29 mouse cellular contexts compared by ENCODE assay signal in genomic region chr9:80275053-80275771, GRCm38 (mm10).
DNase-seq lines count a peak whose midpoint lies in the region; ATAC-seq and TF ChIP-seq lines count a peak whose summit lies in the region.
"Had no signal": no experiment of that assay in that cellular context is flagged by ENCODE, and none has a peak within 500 bp of the region (broad histone marks: within the 10 kb centered on the region; RNA-seq: fewer than 3 reads in every experiment).

No protein-coding gene starts in this region.

- H3K4me3 ChIP-seq in lung, embryonic 14.5 days (ENCODE audit: low read depth, low read length) = no peak overlapping the region
- H3K4me3 ChIP-seq in midbrain, embryonic 11.5 days (ENCODE audit: low read depth, low read length) = no peak overlapping the region
- no peak overlapping the region for H3K4me3 ChIP-seq in midbrain, embryonic 14.5 days (replicated peaks; ENCODE audit: low read depth, low read length)
- no peak overlapping the region for H3K4me3 ChIP-seq in intestine, embryonic 16.5 days (ENCODE audit: low read length)
- H3K4me3 ChIP-seq: embryonic facial prominence, embryonic 12.5 days; gastrocnemius, adult 2 months; limb, embryonic 15.5 days; liver, embryonic 13.5 days; midbrain, embryonic 15.5 days had no signal

- intact Hi-C loops in heart, postnatal 10 days (cut with DNase I) = no loop called here
- intact Hi-C loops in heart, postnatal 36 days (cut with DNase I) = no loop called here

- H3K27ac ChIP-seq in lung, embryonic 14.5 days (ENCODE audit: low read depth) = peak overlapping the region; percentile 71
- H3K27ac ChIP-seq in midbrain, embryonic 11.5 days (ENCODE audit: low read depth, low read length) = no peak overlapping the region
- H3K27ac ChIP-seq in midbrain, embryonic 14.5 days (replicated peaks; ENCODE audit: low read depth, low read length) = no peak overlapping the region
- peak overlapping the region; percentile 48; the same call in 1 of the 2 replicates for H3K27ac ChIP-seq in intestine, embryonic 16.5 days (ENCODE audit: low read length)
- H3K27ac ChIP-seq: embryonic facial prominence, embryonic 12.5 days; gastrocnemius, adult 2 months; hindbrain, embryonic 14.5 days; kidney, postnatal 0 days; limb, embryonic 15.5 days; liver, embryonic 13.5 days; macrophage; midbrain, embryonic 15.5 days had no signal

- H3K9ac ChIP-seq in lung, embryonic 14.5 days = no peak overlapping the region
- no peak overlapping the region for H3K9ac ChIP-seq in midbrain, embryonic 11.5 days (ENCODE audit: low read length)
- H3K9ac ChIP-seq in midbrain, embryonic 14.5 days (replicated peaks; ENCODE audit: low read length) = no peak overlapping the region
- H3K9ac ChIP-seq in intestine, embryonic 16.5 days (ENCODE audit: low read depth, low read length) = no peak overlapping the region
- H3K9ac ChIP-seq: embryonic facial prominence, embryonic 12.5 days; hindbrain, embryonic 14.5 days; limb, embryonic 15.5 days; liver, embryonic 13.5 days; midbrain, embryonic 15.5 days had no signal

- 0 out of 2 replicates have a peak, but pooled peaks cover 6% of the 10 kb centered on the region for H3K36me3 ChIP-seq in lung, embryonic 14.5 days (ENCODE audit: insufficient read depth)
- no peaks in the 10 kb centered on the region for H3K36me3 ChIP-seq in midbrain, embryonic 11.5 days (ENCODE audit: control insufficient read depth, insufficient read depth, low read length)
- no peaks in the 10 kb centered on the region for H3K36me3 ChIP-seq in midbrain, embryonic 14.5 days (ENCODE audit: control insufficient read depth, insufficient read depth, low read length)
- peaks cover 12% of the 10 kb centered on the region; the same call in 1 of the 2 replicates for H3K36me3 ChIP-seq in intestine, embryonic 16.5 days (ENCODE audit: control insufficient read depth, insufficient read depth, low read length)
- H3K36me3 ChIP-seq: embryonic facial prominence, embryonic 12.5 days; liver, embryonic 13.5 days; midbrain, embryonic 15.5 days had no signal

- TF ChIP-seq CTCF in lung, embryonic 14.5 days (IDR thresholded peaks at IDR 0.05; ENCODE audit: low read depth) = no peak

- 0 out of 2 replicates have a peak overlapping the region, but pooled peaks have one; percentile 4 for H3K4me2 ChIP-seq in lung, embryonic 14.5 days
- H3K4me2 ChIP-seq in midbrain, embryonic 11.5 days = no peak overlapping the region
- H3K4me2 ChIP-seq in midbrain, embryonic 14.5 days (ENCODE audit: low read length) = no peak overlapping the region
- H3K4me2 ChIP-seq in intestine, embryonic 16.5 days (ENCODE audit: low read depth, low read length) = no peak overlapping the region
- H3K4me2 ChIP-seq: embryonic facial prominence, embryonic 12.5 days; heart, embryonic 11.5 days; hindbrain, embryonic 14.5 days; limb, embryonic 15.5 days; liver, embryonic 13.5 days; midbrain, embryonic 15.5 days had no signal

- H3K4me1 ChIP-seq in lung, embryonic 14.5 days (ENCODE audit: insufficient read depth) = peaks cover 13% of the 10 kb centered on the region
- no peaks in the 10 kb centered on the region for H3K4me1 ChIP-seq in midbrain, embryonic 11.5 days (ENCODE audit: control insufficient read depth, insufficient read depth, low read length)
- no peaks in the 10 kb centered on the region for H3K4me1 ChIP-seq in midbrain, embryonic 14.5 days (ENCODE audit: control insufficient read depth, insufficient read depth, low read length)
- H3K4me1 ChIP-seq in intestine, embryonic 16.5 days (ENCODE audit: control insufficient read depth, insufficient read depth, low read length) = no peaks in the 10 kb centered on the region
- H3K4me1 ChIP-seq: limb, embryonic 15.5 days; liver, embryonic 13.5 days; midbrain, embryonic 15.5 days had no signal

- ATAC-seq in lung, embryonic 14.5 days (ENCODE audit: insufficient read depth) = peak; percentile 93
- no peak for ATAC-seq in midbrain, embryonic 11.5 days (ENCODE audit: low FRiP score)
- no peak for ATAC-seq in midbrain, embryonic 14.5 days (ENCODE audit: low FRiP score, low TSS enrichment)
- ATAC-seq in intestine, embryonic 16.5 days = peak; percentile 53; the same call in 1 of the 2 replicates
- ATAC-seq: activated CD4-positive, CD25-positive, alpha-beta regulatory T cell, adult 4 months; forebrain, embryonic 16.5 days; midbrain, embryonic 15.5 days had no signal

- peak; percentile 91 for DNase-seq in lung, embryonic 14.5 days
- no peak for DNase-seq in lung, adult 18-20 months
- peak; percentile 19 for DNase-seq in midbrain, embryonic 11.5 days (ENCODE audit: low spot score, missing footprints)
- DNase-seq in midbrain, embryonic 14.5 days = no peak
- no peak for DNase-seq in heart, postnatal 10 days
- DNase-seq in heart, postnatal 36 days = no peak
- DNase-seq: adrenal gland, adult 2 months; adrenal gland, postnatal 36 days; cerebellum, adult 9-10 months; cerebellum, postnatal 36 days; gastrocnemius, adult 2 months; gastrocnemius, postnatal 36 days; heart, adult 18-20 months; kidney, adult 8-10 months; kidney, postnatal 4 days; liver, embryonic 13.5 days; right cerebral cortex, postnatal 25 days; thymus, adult 2 months; thymus, postnatal 36 days had no signal

- WGBS in lung, embryonic 14.5 days = 41% methylated on average over 8 of the region's 8 CpGs
- WGBS in midbrain, embryonic 11.5 days = 91% methylated on average over 8 of the region's 8 CpGs
- WGBS in midbrain, embryonic 14.5 days = 87% methylated on average over 8 of the region's 8 CpGs
- WGBS in intestine, embryonic 16.5 days = 59% methylated on average over 8 of the region's 8 CpGs

- H3K9me3 ChIP-seq in lung, embryonic 14.5 days (ENCODE audit: low read depth, low read length) = no peaks in the 10 kb centered on the region
- H3K9me3 ChIP-seq in midbrain, embryonic 11.5 days (ENCODE audit: control insufficient read depth, low read length) = no peaks in the 10 kb centered on the region
- H3K9me3 ChIP-seq in midbrain, embryonic 14.5 days (ENCODE audit: control insufficient read depth, low read length) = no peaks in the 10 kb centered on the region
- no peaks in the 10 kb centered on the region for H3K9me3 ChIP-seq in intestine, embryonic 16.5 days (ENCODE audit: control insufficient read depth, low read length)
- H3K9me3 ChIP-seq: embryonic facial prominence, embryonic 12.5 days; limb, embryonic 15.5 days; liver, embryonic 13.5 days; midbrain, embryonic 15.5 days had no signal

- H3K27me3 ChIP-seq in lung, embryonic 14.5 days (ENCODE audit: insufficient read depth, low read length) = no peaks in the 10 kb centered on the region
- no peaks in the 10 kb centered on the region for H3K27me3 ChIP-seq in midbrain, embryonic 11.5 days (ENCODE audit: control insufficient read depth, insufficient read depth, low read length)
- H3K27me3 ChIP-seq in midbrain, embryonic 14.5 days (ENCODE audit: control insufficient read depth, insufficient read depth, low read length) = no peaks in the 10 kb centered on the region
- no peaks in the 10 kb centered on the region for H3K27me3 ChIP-seq in intestine, embryonic 16.5 days (replicated peaks; ENCODE audit: control insufficient read depth, insufficient read depth, low read length)
- H3K27me3 ChIP-seq: embryonic facial prominence, embryonic 12.5 days; limb, embryonic 15.5 days; liver, embryonic 13.5 days; midbrain, embryonic 15.5 days had no signal

Comparison
In these comparisons a context has a peak if more than half of its experiments do, and no peak if none do; other contexts are left out.
1. DNase-seq: peak in lung, embryonic 14.5 days (single experiment) and midbrain, embryonic 11.5 days (single experiment); none in lung, adult 18-20 months (0 of 2), midbrain, embryonic 14.5 days (single experiment), heart, postnatal 10 days (0 of 2) and heart, postnatal 36 days (0 of 2).
2. ATAC-seq: peak in lung, embryonic 14.5 days (single experiment) and intestine, embryonic 16.5 days (single experiment); none in midbrain, embryonic 11.5 days (single experiment) and midbrain, embryonic 14.5 days (single experiment).
3. H3K27ac ChIP-seq: peak in lung, embryonic 14.5 days (single experiment) and intestine, embryonic 16.5 days (single experiment); none in midbrain, embryonic 11.5 days (single experiment) and midbrain, embryonic 14.5 days (single experiment).